Mouse (Mus musculus) brain, embryonic 14.5 days (tissue): ENCODE measurements around the gene Cacna1d.

Source experiments
- CTCF ChIP-seq: fragments of 200-500 bp; IDR thresholded peaks from 2 replicates; pipeline ENCODE4 v1.5.1; 2012; ENCODE audit warnings: inconsistent platforms, mild to moderate bottlenecking, moderate library complexity, borderline replicate concordance; ENCODE audit not compliant: insufficient read depth, insufficient read length; ENCODE audit errors: extremely low read depth
- POLR2A ChIP-seq: fragments of 200-500 bp; IDR thresholded peaks from 2 replicates; pipeline ENCODE4 v1.6.1; 2012; ENCODE audit warnings: mild to moderate bottlenecking, inconsistent platforms, borderline replicate concordance; ENCODE audit not compliant: poor library complexity, insufficient read depth, insufficient read length, severe bottlenecking; ENCODE audit errors: extremely low read depth

DNA sequence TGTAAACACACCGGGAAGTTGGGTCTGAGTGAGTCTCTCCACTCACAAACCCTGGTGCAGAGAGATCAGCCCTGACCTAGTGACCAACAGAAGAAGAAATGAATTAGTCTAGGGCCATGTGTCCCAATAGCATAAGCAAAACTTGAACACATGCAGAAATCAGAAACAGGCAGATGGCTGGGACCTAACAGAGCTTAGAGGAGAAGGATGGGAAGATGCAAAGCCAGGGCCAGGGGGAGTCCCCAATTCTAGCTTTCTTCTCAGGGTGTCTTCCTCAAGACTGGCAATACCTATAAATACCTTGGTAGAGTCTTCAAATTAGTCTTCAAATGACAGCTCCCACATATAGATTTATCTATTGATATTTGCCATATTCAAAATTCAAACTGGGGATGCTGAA is 133.2 kb downstream of the Cacna1d start:
- TF ChIP-seq POLR2A (no peak), CTCF (no peak)
